In the genomic region with DNA sequence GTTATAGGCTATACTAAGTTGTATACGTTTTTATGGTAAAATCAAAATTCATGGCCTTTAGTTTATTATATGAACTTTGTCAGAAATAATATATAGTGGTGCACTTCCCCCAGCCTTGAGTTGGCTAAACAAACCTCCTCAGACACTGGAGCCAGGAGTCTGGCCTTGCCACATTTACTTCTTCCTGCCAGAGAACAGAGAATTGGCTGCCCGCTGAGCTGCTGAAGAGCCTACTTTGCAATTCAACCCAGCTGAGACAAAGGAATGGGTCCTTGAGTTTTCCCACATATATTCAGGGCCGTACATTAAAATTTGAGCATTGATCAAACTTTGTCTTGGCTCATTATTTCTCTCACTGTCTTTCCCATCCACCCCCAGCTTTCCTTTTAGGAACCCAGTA, we compare ENCODE assay signal across 6 mouse cellular contexts.
"Had no signal": no experiment of that assay in that cellular context is flagged by ENCODE, and none has a peak within 500 bp of the region (broad histone marks: within the 10 kb centered on the region; RNA-seq: fewer than 3 reads in every experiment).

No protein-coding gene starts in this region.

- DNase-seq: kidney, postnatal 10 days; kidney, postnatal 4 days; lung, embryonic 14.5 days; lung, postnatal 14 days; thymus, adult 2 months; thymus, postnatal 36 days had no signal
